Mouse (Mus musculus) kidney, postnatal 10 days (tissue): ENCODE results near the gene Recql5.
A peak's percentile ranks its signal among the peaks of the same experiment; 100 is the strongest.
"Not testable (repeated sequence)": the region's sequence is repeated elsewhere in the genome, so short reads cannot be mapped to it uniquely, and the experiment has no call there.

Experiments used
- DNase-seq: peaks from one replicate; pipeline ENCODE4 v3.0.0; 2021; ENCODE audit warnings: mixed read lengths

The Recql5 gene

DNA sequence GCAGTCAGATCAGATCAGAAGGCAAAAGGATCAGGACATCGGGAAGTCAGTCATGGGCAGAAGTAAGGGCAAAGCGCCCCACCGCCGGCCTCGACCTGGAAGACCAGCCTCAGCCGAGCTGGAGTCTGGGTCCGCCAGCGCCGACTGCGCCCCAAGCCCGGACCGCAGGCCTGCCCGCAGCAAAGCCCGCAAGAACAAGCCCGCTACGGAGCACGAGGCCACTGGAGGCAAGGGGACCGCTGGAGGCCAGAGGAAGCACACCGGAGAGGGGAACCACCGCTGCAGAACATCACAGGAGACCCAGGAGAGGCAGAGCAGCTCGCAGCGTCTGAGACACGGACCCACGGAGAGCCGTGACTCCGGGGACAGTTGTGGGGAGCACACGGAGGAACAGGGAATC, 74.9 kb downstream of the Recql5 start, which contains the start of gene Myo15b:
Gene Myo15b, plus strand, starts transcription at position 53 of the 400 bp plus-strand sequence.
- no peak for DNase-seq

DNA sequence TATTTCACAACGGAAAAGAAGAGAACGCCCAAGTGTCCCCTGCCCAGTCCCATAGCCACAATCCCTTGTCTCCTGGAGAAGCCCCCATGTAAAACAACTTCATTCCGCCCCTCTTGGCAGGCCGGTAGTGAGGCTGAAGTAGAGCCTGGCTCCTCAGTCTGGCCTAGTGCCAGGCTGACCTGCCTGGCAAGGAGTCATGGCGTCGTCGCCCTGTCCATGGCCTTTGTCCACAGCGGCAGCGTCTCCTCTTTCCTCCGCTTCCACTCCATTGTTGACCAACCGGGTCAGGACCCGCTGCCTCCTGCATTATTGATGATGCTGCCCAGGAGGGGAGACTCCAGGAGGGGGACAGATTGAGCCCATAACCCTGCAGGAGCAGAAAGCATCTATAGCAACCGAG, 75.3 kb downstream of the Recql5 start:
- DNase-seq, result peak; percentile 52

DNA sequence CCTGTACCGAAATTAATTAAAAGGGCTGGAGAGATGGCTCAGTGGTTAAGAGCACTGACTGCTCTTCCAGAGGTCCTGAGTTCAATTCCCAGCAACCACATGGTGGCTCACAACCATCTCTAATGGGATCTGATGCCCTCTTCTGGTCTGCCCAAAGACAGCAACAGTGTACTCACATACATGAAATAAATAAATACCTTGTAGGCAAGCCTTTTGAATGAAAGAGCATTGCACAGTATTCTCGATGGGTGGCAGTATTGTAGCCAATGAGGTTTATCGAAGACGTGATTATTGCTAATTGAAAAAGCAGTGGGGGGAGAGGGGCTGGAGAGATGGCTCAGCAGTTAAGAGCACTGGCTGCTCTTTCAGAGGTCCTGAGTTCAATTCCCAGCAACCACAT, 76.1 kb downstream of the Recql5 start:
- DNase-seq, result not testable (repeated sequence)

DNA sequence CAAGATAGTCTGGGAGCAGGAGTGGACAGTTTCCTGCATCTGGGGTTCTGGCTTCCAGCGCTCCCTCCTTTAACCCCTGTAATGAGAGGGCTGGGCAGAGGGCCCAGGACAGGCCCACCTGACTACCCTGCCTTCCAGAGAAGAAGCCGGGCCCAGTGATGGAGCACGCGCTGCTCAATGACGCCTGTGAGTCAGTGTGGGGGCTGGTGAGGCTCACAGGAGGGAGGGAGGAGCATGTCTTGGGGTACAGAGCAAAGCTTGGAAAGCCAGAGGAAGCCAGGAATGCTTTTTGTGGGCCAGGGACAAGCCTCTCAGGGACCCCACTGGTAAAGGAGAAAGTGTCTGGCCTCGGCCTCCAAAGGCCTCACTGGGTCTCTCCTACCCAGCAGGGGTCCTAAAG, 78.6 kb downstream of the Recql5 start:
- DNase-seq, result no peak

DNA sequence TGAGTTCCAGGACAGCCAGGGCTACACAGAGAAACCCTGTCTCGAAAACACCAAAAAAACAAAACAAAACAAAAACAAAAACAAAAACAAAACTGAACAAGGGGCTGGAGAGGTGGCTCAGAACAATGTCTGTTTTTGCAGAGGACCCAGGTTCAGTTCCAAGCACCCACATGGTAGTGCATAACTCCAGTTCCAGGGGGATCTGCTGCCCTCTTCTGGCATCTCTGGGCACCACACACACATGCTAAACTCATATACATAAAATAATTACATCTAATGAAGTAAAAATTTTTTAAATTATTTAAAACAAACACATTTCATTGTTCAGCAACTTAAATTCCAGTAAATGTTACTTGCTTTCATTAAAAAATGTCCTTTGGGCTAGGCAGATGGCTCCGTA, 87.5 kb downstream of the Recql5 start:
- no peak for DNase-seq

DNA sequence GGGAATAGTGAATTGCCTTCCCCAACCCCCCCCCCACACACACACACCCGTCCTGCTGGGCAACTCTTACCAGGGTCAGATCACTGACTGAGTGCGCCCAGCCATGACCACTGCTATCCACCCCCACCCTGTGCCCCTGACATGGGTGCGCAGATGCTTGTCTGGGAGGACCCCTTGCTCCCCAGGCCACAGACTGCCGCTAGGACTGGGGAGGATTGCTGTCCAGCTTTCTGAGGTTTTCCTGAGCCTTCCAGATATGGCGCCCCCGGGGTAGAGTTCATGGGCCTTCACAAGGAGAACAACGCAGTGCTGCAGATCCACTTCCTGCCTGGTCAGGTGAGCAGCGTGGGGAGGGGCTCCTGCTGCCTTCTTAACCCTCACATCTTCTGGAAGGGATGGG, 89.0 kb downstream of the Recql5 start:
- peak; percentile 68 for DNase-seq

DNA sequence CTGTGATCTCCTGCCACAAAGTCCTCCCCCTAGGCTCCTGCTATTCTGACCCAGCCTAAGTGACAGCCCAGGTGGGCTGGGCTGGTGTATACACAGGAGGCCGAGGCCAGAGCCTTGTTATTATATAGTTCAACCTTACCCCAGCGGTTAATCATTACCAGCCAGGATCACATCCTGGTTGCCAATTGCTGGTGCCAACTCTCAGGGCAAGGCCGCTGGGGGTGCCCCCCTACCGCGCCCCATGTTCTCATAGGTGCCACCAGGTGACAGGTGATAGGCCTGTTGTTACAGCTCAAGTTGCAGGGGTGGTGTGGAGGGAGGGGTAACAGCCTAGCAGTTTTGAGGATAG, 89.4 kb downstream of the Recql5 start:
- DNase-seq, result peak; percentile 87

DNA sequence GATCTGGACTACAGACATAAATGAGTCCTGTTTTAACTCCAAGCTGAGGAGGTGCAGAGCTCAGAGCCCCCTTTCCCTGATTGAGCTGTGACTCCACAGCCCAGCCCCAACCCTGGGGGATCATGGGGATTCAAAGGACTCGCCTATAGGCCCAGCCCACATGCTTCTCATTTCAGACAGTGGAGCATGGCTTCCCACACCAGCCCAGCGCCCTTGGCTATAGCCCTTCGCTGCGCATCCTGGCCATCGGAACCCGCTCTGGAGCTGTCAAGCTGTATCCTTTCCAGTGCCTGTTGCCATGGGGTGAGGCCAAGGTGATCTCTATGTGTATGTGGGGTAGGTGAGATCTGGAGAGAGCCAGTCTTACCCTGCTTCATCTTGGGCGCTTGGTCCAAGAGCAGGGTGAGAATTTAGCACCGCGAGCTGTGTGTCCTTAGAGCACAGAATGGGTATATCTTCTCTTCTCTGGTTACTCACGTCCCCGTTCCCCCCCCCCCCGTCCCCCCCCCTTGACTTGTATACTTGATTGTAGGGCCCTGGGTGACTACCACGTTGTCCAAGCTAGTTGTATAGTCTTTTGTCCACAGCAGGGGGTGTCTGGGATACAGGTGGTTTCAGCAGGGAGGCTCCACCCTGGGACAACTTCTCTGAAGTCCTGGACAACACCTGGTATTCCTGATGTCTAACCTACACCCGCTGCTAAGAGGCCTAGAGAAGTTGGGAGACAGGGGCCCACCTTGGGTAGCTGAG, 90.0 kb downstream of the Recql5 start:
- no peak for DNase-seq
